Mouse (Mus musculus) megakaryocyte-erythroid progenitor cell, adult 5-6 weeks (primary cell): ENCODE measurements around the gene Coro1c. TPM values are rescaled to one million over a fixed set of nuclear protein-coding genes. Genes with fewer than 3 reads are reported as not detected.

Experiments
- ATAC-seq: replicated peaks from 2 replicates; pipeline ENCODE4 v1.8.0; 2016; ENCODE audit warnings: mild to moderate bottlenecking, inconsistent platforms; ENCODE audit not compliant: severe bottlenecking, poor library complexity, low FRiP score, low TSS enrichment
- total RNA-seq, 2 experiments: library from RNA; stranded (forward) in 1 of 2; stranded (reverse) in 1 of 2; fragments of 200-1000, 215-1000 nt in 1 of 2; fragments of >200 nt in 1 of 2; fragmentation: Nextera tagmentation in 1 of 2; gene quantifications; 2 replicates each; pipeline ENCODE4 v1.2.3; 2014 to 2017

Gene Coro1c
- total RNA-seq, 2 experiments from 2014 or later = 56.5 to 75.7 TPM

DNA sequence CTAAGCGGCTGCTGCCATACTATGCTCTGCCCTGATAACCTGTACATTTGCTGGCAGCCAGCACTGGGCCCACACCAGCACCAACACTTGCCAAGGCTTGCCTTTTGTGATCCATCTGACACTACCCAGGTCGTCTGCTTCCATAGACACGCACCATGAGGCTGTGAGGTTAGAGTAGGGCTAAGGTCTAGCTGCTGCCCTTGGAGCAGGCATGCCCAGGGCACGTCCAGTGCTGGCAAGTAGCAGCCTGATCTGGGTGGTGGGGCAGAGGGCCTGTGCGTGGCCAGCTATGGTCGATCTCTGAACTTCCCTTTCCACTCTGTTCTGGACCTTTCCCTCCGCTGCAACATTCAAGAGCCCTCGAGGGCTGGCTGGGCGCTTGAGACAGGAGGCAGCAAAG is 65.7 kb downstream of the Coro1c start:
- no peak for ATAC-seq

DNA sequence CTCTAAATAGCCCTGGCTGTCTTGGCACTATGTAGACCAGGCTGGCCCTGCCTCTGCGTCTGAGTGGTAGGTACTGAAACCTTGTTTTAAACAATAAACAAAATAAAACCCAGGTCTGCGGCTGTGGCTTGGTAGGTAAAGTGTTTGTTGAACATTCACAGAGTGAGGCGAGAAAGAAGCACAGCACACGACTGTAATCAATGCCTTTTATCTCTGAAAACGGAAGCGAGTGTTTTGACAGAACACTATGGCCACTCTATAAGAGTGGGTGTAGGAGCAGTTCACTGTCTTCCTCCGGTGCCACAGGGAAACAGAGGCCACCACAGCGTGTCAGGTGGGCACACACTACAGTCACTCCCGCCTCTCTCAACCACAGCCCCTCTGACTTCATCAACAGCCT is 66.3 kb downstream of the Coro1c start:
- no peak for ATAC-seq

DNA sequence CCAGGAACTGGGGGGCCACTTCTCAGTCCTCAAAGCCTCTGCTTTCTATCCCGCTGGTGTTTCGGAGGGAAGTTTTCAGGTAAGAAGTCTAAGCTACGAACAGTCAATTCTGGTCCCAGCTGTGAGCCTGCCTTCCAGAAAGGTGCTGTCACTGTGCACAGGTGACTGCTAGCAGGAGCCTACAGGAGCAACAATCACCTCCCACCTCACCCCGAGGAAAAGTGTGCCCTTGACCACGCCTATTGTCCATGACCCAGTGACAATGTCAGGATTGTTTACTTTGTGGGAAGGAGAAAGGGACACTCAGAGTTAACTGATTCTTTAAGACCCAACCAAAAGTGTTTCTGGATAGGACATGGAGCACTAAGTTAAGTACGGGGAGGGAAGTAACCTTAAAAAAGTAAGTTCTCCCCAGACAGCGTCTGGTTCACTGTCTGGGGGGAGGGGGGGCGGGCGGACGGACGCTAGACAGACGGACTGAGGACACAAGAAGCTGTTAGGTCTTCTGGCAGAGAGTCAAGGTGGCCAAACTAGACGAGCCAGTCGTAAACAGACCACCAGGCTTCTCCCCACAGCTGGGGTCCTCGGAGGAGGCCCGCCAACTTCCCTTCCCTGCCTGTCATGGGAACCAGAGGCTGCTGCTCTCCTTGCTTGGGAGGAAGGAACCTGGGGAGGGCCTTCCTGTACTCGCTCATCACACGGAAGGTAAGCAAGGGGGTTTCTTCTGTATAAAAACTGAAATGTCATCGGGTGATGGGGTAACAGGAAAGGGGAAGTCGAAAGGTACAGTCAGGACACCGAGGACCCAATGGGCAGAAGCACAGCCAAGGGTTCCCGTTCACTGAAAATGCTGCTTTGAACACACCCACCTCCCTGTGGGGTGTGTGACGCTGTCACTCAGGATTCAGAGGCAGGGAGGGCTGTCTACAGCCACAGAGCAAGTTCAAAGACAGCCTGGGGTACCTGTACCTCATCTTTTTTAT is 67.0 kb downstream of the Coro1c start:
- ATAC-seq = no peak

DNA sequence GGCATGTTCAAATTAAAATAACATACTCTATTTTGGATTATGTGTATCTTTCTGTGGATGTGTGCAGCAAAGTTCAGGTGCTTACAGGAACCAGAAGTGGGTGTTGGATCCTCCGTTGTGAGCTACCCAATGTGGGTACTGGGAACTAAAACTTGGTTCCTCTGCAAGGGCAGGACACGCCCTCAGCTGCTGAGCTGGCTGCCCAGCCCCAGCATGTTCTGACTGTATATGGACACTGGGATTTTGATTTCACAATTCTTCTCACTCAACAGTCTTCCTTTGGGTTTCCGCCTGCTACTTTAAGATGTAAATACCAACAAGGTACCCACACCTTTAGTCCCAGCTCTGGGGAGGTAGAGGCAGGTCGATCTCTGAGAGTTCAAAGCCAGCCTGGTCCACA is 68.1 kb downstream of the Coro1c start:
- ATAC-seq = no peak

DNA sequence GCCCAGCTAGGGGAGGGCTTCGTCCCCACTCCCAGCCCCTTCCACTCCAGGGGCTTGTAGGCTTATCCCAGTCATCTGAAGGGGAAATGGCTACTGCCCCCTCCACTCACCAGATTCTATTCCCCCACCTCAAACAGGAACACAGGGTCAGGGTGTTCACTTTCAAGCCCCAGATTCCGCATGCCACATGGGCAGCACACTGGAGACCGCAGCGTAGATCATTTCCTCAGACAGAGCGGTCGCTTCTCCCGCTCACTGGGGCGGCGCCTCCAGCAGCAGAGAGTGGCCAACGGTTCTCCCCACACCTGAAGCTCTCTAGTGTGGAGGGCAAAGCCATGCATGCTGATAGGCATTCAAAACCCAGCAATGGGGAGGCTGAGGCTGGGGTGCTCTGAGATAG is 71.6 kb downstream of the Coro1c start:
- peak; percentile 39; the same call in 1 of the 2 replicates for ATAC-seq

DNA sequence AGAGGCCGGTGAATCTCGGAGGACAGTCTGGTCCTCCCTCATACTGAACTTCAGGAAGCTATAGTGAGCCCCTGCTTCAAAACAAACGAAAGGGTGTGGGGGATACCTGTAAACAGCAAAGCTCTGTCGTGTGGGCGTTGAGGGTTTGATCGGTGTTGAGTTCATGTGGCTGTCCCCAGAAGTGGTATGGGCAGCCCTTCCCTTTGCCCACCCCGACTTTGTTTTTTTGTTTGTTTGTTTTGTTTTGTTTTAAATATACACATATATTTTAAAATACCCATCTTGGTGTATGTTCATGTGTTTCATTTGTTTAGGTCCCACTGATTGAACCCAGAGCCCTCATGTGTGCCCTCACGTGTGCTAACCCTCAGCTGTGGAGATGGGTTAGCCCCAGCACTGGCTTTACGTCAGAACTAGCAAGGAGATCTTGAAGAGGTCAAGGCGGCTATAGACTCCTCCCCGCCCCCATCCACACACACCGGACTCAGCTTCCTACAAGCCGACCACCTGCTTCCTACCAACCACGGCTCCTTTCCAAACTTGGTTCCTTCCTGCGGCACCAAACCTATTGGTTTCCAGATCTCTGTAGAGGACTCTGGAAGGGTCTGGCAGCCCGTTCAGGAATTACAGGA is 75.1 kb downstream of the Coro1c start:
- no peak for ATAC-seq

DNA sequence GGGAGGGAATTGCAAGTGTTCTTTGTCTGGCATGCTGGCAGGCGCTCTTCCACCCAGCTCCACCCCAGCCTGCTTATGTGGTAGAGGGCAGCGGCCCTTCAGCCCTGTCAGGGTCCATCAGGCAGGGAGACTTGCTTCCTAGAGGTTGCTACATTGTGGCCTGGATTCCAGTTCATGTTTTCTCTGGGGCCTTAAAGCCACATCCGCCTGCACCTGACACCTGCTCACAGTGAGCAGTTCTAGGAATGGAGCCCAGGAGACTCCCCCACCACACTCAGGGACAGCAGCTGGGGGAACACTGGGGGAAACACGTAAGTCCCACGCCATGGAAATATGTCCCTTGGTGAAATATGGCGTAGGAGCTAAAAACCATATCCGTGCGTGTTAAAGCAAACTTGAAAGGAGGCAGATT is 76.1 kb downstream of the Coro1c start, which contains the start of gene Selplg:
TSS of gene Selplg (minus strand) at position 155 of the 412 bp plus-strand sequence.
- no peak for ATAC-seq

DNA sequence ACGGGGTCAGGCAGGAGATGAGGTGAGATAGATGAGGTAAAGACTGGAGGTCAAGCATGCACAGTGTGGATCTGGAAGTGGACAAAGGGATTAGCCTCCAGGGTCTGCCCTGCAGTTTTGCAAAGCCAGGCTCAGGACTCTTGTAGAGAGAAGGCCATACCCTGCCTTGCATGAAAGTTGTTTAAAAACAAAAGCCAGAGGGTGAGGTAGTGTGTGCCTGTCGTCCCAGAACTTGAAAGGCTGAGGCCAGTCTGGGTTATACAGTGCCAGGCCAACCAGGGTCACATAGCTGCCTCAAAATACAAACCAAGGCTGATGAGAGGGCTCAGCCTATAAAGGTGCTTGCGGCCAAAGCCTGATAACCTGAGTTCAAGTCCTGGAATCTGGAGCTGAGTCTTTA is 76.8 kb downstream of the Coro1c start:
- ATAC-seq = no peak

DNA sequence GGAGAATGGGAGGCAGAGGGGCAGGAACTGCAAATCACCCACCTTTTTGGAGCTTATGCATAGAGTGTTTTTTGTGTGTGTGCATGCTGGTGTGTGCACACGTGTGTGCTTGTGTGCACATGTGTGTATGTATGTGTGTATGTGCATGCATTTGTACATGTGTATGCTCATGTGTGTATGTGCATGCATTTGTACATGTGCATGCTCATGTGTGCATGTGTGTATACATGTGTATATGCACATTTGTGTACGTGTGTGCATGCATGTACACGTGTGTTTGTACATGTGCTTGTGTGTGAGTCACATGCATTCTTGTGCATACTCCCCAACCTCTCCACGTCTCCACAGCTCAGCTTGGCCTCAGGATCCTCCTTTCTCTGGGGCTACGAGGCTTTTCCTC is 77.8 kb downstream of the Coro1c start:
- ATAC-seq = no peak

DNA sequence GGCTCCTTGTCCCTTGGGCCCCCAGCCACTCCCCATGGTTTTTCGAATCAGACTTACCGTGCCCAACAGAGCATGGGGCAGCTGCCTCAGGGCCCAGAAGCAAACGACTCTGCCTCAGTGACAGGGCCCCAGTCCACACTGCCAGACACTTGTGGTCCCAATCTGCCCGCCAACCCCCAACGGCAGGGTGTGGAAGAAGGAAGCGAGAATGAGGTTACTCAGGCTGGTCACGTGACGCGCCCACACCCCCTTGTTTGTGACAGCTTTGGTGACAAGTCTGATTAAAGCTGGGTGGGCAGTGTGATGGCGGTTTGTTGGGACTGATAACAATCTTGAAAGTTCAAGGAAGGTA is 78.3 kb downstream of the Coro1c start:
- peak; percentile 74 for ATAC-seq

DNA sequence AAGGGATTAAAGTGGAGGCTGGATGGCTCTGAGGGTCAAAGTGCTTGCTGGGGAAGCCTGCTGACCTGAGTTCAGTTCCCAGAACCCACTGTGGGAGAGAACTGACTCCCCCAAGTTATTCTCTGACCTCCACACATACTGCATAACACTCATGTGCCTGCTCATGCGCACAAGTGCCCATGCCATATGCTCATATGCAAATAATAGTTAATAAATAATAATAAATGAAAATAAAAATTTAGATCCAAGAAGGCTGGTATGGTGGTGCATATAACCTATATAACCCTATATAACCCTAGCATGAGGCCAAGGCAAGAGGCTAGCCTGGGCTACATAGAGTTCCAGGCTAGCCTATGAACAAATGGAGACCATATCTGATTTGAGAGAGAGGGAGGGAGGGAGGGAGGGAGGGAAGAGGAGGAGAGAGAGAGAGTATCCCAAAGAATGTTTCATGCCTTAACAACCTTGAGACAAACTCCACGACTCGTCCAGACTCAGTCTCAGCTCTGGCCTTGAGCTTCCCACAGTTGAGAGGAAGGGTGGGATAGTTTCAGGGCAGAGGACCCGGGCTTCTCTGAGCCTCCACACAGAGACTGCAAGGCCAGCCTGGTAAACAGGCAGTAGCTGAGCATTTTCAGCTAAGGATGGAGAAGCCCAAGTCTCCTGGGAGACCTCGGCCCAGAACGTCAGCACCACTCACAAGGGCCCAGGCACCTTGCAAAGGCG is 78.8 kb downstream of the Coro1c start:
- no peak for ATAC-seq

DNA sequence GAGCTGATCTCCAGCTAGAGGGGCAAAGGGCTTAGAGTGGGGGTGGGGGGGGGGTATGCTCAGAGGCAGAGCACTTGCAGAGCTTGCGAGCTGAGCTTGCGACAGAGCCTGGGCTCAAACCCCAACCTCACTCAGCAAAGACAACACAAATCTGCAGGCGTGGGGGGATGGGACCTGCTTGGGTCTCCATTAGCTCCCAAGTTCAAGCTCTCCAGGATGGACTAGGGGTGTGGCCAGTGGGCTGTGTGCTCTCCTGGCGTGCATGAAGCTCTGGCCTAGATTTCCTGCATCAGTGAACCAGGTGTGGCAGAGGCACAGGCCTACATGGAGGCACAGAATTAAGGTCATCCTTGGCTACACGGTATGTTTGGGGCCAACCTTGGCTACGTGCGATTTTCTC is 80.1 kb downstream of the Coro1c start:
- ATAC-seq = no peak

DNA sequence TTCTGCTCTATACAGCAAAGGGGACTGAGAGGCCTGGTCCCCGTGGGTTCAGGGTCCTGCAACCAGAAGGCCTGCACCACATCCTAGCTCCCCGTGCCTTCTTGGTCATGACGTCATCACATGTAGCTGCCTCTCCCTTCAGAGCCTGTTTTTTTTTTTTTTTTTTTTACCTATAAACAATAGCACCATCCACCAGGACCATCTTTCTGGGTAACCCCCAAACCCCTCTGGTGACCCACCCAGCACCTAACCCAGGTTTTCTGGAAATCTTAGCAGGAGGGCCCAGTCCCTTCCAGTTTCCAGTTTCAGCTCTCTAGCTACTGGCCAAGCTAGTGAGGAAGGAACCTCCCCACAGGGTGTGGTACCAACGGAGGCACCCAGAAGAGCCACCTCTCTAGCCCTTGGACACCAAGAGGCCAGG is 80.6 kb downstream of the Coro1c start:
- no peak for ATAC-seq

DNA sequence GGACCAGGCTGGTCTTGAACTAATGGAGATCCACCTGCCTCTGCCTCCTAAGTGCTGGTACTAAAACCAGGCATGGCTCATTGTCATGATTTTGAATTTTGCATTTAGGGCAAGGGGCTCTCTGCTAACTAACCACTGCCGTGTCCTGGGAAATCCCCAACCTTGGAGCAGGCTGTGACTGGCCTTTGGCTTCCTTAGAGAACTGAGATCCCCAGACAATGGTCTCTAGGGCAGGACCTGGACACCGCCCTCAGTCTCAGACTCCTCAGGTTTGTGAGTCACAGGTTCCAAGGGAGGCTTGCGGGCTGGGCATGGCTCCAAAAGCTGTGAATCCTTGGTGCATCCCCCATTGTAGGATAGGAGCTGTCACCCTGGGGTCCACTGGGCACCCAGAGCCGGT is 81.9 kb downstream of the Coro1c start:
- no peak for ATAC-seq

DNA sequence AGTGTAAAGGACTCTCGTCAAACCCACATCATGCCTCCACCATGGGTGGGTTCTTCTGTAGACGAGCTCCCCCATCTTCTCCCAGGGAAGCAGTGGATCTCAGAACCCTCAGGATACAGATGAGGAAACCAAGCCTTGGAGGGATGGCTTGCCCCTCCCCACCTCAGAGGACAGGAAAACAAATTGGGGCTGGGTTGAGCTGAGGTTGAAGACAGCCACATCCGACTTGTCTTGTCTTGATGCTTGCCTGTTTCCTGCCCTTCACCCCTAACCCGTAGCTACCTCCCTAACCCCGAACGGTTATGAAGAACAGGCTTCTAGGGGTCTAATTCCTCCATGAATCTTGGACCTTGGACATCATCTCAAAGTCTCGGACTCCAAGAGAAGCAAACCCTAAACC is 83.0 kb downstream of the Coro1c start:
- no peak for ATAC-seq

DNA sequence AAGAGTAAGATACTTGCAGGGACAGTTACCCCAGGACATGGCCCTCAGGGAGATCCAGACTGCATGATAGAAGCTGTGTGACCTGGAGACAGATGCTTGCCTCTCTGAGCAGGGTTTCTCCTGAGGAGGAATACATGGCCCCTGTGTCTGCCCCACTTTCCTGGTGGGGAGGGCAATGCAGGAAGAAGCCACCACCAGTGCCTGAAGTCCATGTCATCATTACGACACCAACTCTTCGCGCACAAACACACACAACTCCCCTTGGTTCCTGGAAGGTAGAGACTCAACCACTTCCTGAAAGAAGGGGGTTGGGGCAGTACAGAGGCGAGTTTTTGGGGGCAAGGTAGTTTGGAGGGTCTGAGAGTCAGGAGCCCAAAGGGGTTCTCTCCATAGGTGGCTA is 84.3 kb downstream of the Coro1c start:
- no peak for ATAC-seq

DNA sequence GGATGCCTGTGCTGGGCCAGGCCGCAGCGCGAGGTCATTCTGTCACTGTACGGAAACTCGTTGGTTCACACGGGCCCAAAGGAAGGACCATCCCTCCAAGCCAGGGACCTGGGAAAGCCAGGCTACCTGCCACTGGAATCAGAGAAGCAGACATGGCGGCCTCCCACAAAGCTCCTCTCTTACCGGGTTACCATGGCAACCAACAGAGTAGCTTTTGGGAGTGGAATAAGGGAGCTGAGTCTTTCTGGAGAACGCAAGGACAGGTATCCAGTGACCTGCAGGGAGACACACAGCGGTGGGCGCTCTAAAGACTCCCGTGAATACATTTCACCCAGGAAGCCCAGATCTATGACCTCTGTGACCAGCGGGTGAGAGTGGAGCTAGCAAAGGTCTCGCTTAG is 90.0 kb downstream of the Coro1c start:
- ATAC-seq = no peak

DNA sequence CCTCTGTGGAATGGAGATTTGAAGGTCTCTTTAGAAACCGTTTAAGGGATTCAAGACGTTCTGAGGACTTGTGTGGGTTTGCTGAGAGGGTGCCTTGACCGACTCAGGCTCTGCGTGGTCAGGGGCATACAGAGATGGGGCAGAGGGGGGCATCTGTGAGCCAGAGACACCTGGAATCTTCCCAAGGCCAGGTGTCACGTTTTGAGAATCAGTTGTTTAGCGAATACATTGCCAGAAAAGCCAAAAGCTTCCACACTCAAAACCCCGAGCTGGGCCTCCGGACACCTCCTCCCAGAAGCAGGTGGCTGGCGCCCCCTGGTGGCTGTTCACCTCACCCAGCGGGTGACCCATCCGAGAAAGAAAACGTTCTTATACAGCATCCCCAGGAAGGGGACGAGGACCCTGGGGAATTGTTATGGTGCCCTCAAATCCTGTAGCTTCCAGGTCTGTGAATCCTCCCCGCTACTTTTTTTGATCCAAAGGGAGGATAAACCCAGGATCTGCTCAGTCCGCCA is 92.9 kb downstream of the Coro1c start:
- ATAC-seq = peak; percentile 77

DNA sequence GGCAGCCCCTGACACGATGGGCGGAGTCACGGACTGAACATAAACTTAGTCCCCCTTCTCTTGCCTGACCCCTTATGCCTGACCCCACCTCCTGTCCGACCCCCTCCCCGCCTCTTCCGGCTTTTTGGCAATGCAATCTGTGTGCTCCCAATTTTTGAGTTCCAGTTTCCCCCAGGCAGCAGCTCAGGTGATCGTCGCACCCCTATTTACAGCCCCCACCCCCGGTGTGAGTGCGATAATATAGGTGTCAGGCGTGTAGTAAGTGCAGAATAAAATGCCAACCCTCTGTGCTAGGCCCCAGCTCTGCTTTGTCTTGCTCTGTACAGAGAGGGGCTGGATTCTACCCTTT is 93.5 kb downstream of the Coro1c start:
- no peak for ATAC-seq
